19 mouse cellular contexts compared by ENCODE assay signal in genomic region chr5:105467271-105467670, GRCm38 (mm10). TPM values are rescaled to one million over a fixed set of nuclear protein-coding genes. Genes with fewer than 3 reads are reported as not detected.
DNase-seq lines count a peak whose midpoint lies in the region; ATAC-seq and TF ChIP-seq lines count a peak whose summit lies in the region.
"Had no signal": no experiment of that assay in that cellular context is flagged by ENCODE, and none has a peak within 500 bp of the region (broad histone marks: within the 10 kb centered on the region; RNA-seq: fewer than 3 reads in every experiment).

No protein-coding gene starts in this region.

- peak; percentile 83 for DNase-seq in heart, adult 11 months
- DNase-seq in midbrain, postnatal 0 days (ENCODE audit: low spot score), result no peak
- DNase-seq in left cerebral cortex, adult 9 months (ENCODE audit: low spot score in 2 of 2), result peak; percentile 65 to 77
- peak; percentile 90 for DNase-seq in telencephalon, adult 2 months (ENCODE audit: low read depth, low spot score)
- DNase-seq in urinary bladder, postnatal 14 days (ENCODE audit: low spot score), result no peak
- no peak for DNase-seq in lung, adult 18-20 months
- DNase-seq: adrenal gland, postnatal 10 days; cerebellum, postnatal 10 days; heart, postnatal 10 days; kidney, adult 8-10 months; lung, embryonic 14.5 days had no signal

- H3K27ac ChIP-seq in heart, embryonic 11.5 days (ENCODE audit: low read depth, low read length), result no peak overlapping the region
- no peak overlapping the region for H3K27ac ChIP-seq in midbrain, embryonic 13.5 days
- no peak overlapping the region for H3K27ac ChIP-seq in midbrain, postnatal 0 days (ENCODE audit: low read depth, low read length)
- H3K27ac ChIP-seq: embryonic facial prominence, embryonic 12.5 days; forebrain, embryonic 10.5 days; stomach, postnatal 0 days had no signal

- no peaks in the 10 kb centered on the region for H3K27me3 ChIP-seq in heart, embryonic 11.5 days (ENCODE audit: control insufficient read depth, insufficient read depth, low read length)
- H3K27me3 ChIP-seq in midbrain, embryonic 13.5 days, result no peaks in the 10 kb centered on the region
- no peaks in the 10 kb centered on the region for H3K27me3 ChIP-seq in midbrain, postnatal 0 days (ENCODE audit: insufficient read depth, low read length)
- H3K27me3 ChIP-seq: embryonic facial prominence, embryonic 12.5 days had no signal

- no peaks in the 10 kb centered on the region for H3K9me3 ChIP-seq in heart, embryonic 11.5 days (replicated peaks; ENCODE audit: control insufficient read depth, low read length)
- H3K9me3 ChIP-seq in midbrain, embryonic 13.5 days, result no peaks in the 10 kb centered on the region
- H3K9me3 ChIP-seq in midbrain, postnatal 0 days (ENCODE audit: low read length), result no peaks in the 10 kb centered on the region
- H3K9me3 ChIP-seq: embryonic facial prominence, embryonic 12.5 days; forebrain, embryonic 10.5 days; G1E had no signal

- no peaks in the 10 kb centered on the region for H3K4me1 ChIP-seq in heart, embryonic 11.5 days (ENCODE audit: control insufficient read depth, insufficient read depth, low read length)
- peaks cover 10% of the 10 kb centered on the region for H3K4me1 ChIP-seq in midbrain, embryonic 13.5 days (replicated peaks)
- no peaks in the 10 kb centered on the region for H3K4me1 ChIP-seq in midbrain, postnatal 0 days (ENCODE audit: insufficient read depth, low read length)
- H3K4me1 ChIP-seq: embryonic facial prominence, embryonic 12.5 days; forebrain, embryonic 10.5 days had no signal

- H3K9ac ChIP-seq in heart, embryonic 11.5 days (ENCODE audit: low read depth, low read length), result no peak overlapping the region
- no peak overlapping the region for H3K9ac ChIP-seq in midbrain, embryonic 13.5 days (replicated peaks)
- H3K9ac ChIP-seq in midbrain, postnatal 0 days (replicated peaks; ENCODE audit: low read length, poor library complexity, severe bottlenecking), result no peak overlapping the region
- H3K9ac ChIP-seq: embryonic facial prominence, embryonic 12.5 days; lung, embryonic 14.5 days had no signal

- TF ChIP-seq CTCF in midbrain, postnatal 0 days (IDR thresholded peaks at IDR 0.05), result no peak

- H3K4me3 ChIP-seq in heart, embryonic 11.5 days (ENCODE audit: low read depth, low read length), result no peak overlapping the region
- no peak overlapping the region for H3K4me3 ChIP-seq in midbrain, embryonic 13.5 days (replicated peaks)
- H3K4me3 ChIP-seq in midbrain, postnatal 0 days (ENCODE audit: low read depth, low read length), result no peak overlapping the region
- H3K4me3 ChIP-seq: embryonic facial prominence, embryonic 12.5 days; forebrain, embryonic 10.5 days; myocyte had no signal

- ATAC-seq in heart, embryonic 11.5 days (replicated peaks; ENCODE audit: insufficient number of reproducible peaks, low FRiP score, low TSS enrichment), result no peak
- ATAC-seq in midbrain, embryonic 13.5 days, result no peak
- ATAC-seq in midbrain, postnatal 0 days (ENCODE audit: low FRiP score), result no peak
- ATAC-seq: hindbrain, embryonic 16.5 days had no signal

- no peak overlapping the region for H3K4me2 ChIP-seq in heart, embryonic 11.5 days
- 0 out of 2 replicates have a peak overlapping the region, but pooled peaks have one; percentile 1 for H3K4me2 ChIP-seq in midbrain, embryonic 13.5 days (replicated peaks)
- no peak overlapping the region for H3K4me2 ChIP-seq in midbrain, postnatal 0 days (ENCODE audit: low read depth, low read length, poor library complexity, severe bottlenecking)
- H3K4me2 ChIP-seq: embryonic facial prominence, embryonic 12.5 days; lung, embryonic 14.5 days had no signal

- no peaks in the 10 kb centered on the region for H3K36me3 ChIP-seq in heart, embryonic 11.5 days (ENCODE audit: control insufficient read depth, insufficient read depth, low read length)
- 0 out of 2 replicates have a peak, but pooled peaks cover 4% of the 10 kb centered on the region for H3K36me3 ChIP-seq in midbrain, embryonic 13.5 days
- H3K36me3 ChIP-seq in midbrain, postnatal 0 days (ENCODE audit: insufficient read depth, low read length), result no peaks in the 10 kb centered on the region
- H3K36me3 ChIP-seq: embryonic facial prominence, embryonic 12.5 days had no signal

- WGBS in heart, embryonic 11.5 days (ENCODE audit: insufficient replicate concordance), result 87% methylated on average over 10 of the region's 10 CpGs
- 62% methylated on average over 10 of the region's 10 CpGs for WGBS in midbrain, embryonic 13.5 days
- WGBS in midbrain, postnatal 0 days, result 46% methylated on average over 10 of the region's 10 CpGs

RNA-seq across cellular contexts. Expression of gene Lrrc8b, which starts 51.7 kb away (rescaled TPM):
- polyA plus RNA-seq in heart, embryonic 11.5 days (2014; fragmentation: Nextera tagmentation; extraction: Ambion mirVana), result 6.2 and 8.0 TPM in 2 replicates
- polyA plus RNA-seq in midbrain, embryonic 13.5 days (2015; fragmentation: Nextera tagmentation; extraction: Ambion mirVana), result 11.3 and 11.4 TPM in 2 replicates
- total RNA-seq in midbrain, postnatal 0 days (2014; rRNA removed), result 63.4 and 63.5 TPM in 2 replicates
- 17.6 and 18.5 TPM in 2 replicates for polyA plus RNA-seq in midbrain, postnatal 0 days (2015; fragmentation: Nextera tagmentation; extraction: Ambion mirVana)

RNA-seq across cellular contexts. Expression of gene Lrrc8c, which starts 51.9 kb away (rescaled TPM):
- polyA plus RNA-seq in heart, embryonic 11.5 days (2014; fragmentation: Nextera tagmentation; extraction: Ambion mirVana), result 32.5 and 33.5 TPM in 2 replicates
- 8.2 and 9.7 TPM in 2 replicates for polyA plus RNA-seq in midbrain, embryonic 13.5 days (2015; fragmentation: Nextera tagmentation; extraction: Ambion mirVana)
- total RNA-seq in midbrain, postnatal 0 days (2014; rRNA removed), result 11.4 and 11.6 TPM in 2 replicates
- 10.8 and 14.7 TPM in 2 replicates for polyA plus RNA-seq in midbrain, postnatal 0 days (2015; fragmentation: Nextera tagmentation; extraction: Ambion mirVana)

Comparison
In these comparisons a context has a peak if more than half of its experiments do, and no peak if none do; other contexts are left out.
1. DNase-seq: peak in heart, adult 11 months (single experiment), left cerebral cortex, adult 9 months (2 of 2) and telencephalon, adult 2 months (single experiment); none in midbrain, postnatal 0 days (single experiment), urinary bladder, postnatal 14 days (single experiment) and lung, adult 18-20 months (0 of 2).